Mouse (Mus musculus) heart, postnatal 0 days (tissue): ENCODE measurements around the gene Ccni.

Source experiments
- CTCF ChIP-seq: IDR thresholded peaks from 2 replicates; pipeline ENCODE4 v1.5.1; 2016; ENCODE audit warnings: antibody characterized with exemption, control low read depth, low read depth
- EP300 ChIP-seq: IDR thresholded peaks from 2 replicates; pipeline ENCODE4 v1.6.1; 2016; ENCODE audit warnings: antibody characterized with exemption, low read depth

DNA sequence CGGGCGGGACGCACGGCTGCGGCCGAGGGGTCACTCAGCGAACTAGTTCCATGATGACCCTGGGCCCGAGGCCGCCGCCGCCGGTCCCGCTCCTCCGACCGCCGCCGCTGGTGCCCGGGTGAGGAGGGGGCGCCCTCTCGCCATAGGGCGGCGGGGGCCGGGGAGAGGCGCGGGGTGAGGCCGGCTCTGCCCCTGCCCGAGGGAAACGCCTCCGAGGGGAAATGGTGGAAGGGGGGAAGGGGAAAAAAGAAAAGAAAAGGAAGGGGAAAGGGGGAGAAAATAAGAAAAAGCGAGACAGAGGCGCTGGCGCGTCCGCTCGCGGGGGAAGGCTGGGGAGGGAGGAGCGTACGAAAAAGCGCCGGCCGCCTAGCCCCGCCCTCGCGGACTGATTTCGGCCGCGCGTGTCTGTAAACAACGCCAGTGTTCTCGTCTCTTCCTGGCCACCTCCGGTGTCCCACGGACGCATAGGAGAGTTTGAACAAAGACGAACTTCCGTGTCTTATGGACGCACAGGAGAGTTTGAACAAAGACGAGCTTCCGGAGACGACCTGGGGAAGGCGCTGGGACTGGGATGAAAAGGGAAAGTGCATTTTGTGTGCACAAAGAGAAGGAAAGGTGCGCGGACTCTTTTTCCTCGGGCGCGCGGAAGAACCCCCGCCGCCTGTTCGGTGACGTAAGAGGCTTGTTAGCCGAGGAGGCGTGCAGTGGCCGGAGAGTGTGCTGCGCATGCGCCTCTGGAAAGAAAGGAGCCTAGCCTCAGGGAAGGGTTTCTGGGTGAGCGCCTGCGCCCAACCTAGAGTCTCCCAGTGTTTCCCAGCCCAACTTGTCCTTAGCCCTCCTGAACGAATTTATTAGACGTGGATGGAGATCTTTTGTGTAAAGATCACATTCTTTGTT lies at the start of gene Ccni, which contains the start of gene 2010109A12Rik:
- TF ChIP-seq CTCF, result no peak
- TF ChIP-seq EP300, result 0 out of 2 replicates have a peak, but pooled peaks have one; percentile 36
